Mouse (Mus musculus) adrenal gland (tissue): ENCODE results near the gene Plac8.

Experiments
- intact Hi-C: fragments of 180-260 bp; cut with DNase I; formaldehyde crosslinking; loops from one replicate; pipeline ENCODE4 v1.15.1; 2025
- long read RNA-seq, 2 experiments: library from polyadenylated mRNA; unstranded; transcript quantifications; one replicate each; pipeline ENCODE4 v2.0.0; 2020; ENCODE audit warnings: borderline replicate concordance in 1 of 2; ENCODE audit not compliant: insufficient replicate concordance in 1 of 2

The Plac8 gene
- long read RNA-seq, experiment 1, transcript Plac8-201 (5 exons, 744 nt), result major isoform, 6 of 8 reads
- long read RNA-seq, experiment 1, partial matches to known transcripts, result 1 of 8 reads
- long read RNA-seq, experiment 1, other reads (novel, unspliced or antisense), result 0 of 8 reads
- long read RNA-seq, experiment 2, transcript Plac8-201 (5 exons, 744 nt), result major isoform, 6 of 6 reads
- long read RNA-seq, experiment 2, partial matches to known transcripts, result 0 of 6 reads
- long read RNA-seq, experiment 2, other reads (novel, unspliced or antisense), result 0 of 6 reads

- intact Hi-C loops, result no loop called here
Observed at GRCm38 (mm10) chr5:100572069-100572468, at the start of gene Plac8. Plac8 (minus strand) TSS chr5:100572245.

- intact Hi-C loops, result no loop called here
Observed at GRCm38 (mm10) chr5:100620952-100621351, 48.9 kb upstream of the Plac8 start.

- intact Hi-C loops, result no loop called here
Observed at GRCm38 (mm10) chr5:100619586-100620275, 47.7 kb upstream of the Plac8 start.

- intact Hi-C loops, result no loop called here
Observed at GRCm38 (mm10) chr5:100613896-100614768, 42.1 kb upstream of the Plac8 start.

GRCm38 (mm10) chr5:100607868-100608267 is 35.8 kb upstream of the Plac8 start:
- intact Hi-C loops, result no loop called here

- intact Hi-C loops, result no loop called here
Observed at GRCm38 (mm10) chr5:100607090-100607762, 35.2 kb upstream of the Plac8 start.

- intact Hi-C loops, result no loop called here
Observed at GRCm38 (mm10) chr5:100605828-100606229, 33.8 kb upstream of the Plac8 start.

GRCm38 (mm10) chr5:100604061-100604460 is 32.0 kb upstream of the Plac8 start:
- intact Hi-C loops, result no loop called here

- intact Hi-C loops, result no loop called here
Observed at GRCm38 (mm10) chr5:100601864-100602263, 29.8 kb upstream of the Plac8 start.

- intact Hi-C loops, result no loop called here
Observed at GRCm38 (mm10) chr5:100598961-100599463, 27.0 kb upstream of the Plac8 start.

- intact Hi-C loops, result no loop called here
Observed at GRCm38 (mm10) chr5:100597886-100598485, 25.9 kb upstream of the Plac8 start.

GRCm38 (mm10) chr5:100595999-100596398 is 24.0 kb upstream of the Plac8 start:
- intact Hi-C loops, result no loop called here

GRCm38 (mm10) chr5:100594803-100595467 is 22.9 kb upstream of the Plac8 start:
- intact Hi-C loops, result no loop called here

- intact Hi-C loops, result no loop called here
Observed at GRCm38 (mm10) chr5:100590505-100590904, 18.5 kb upstream of the Plac8 start.

- intact Hi-C loops, result no loop called here
Observed at GRCm38 (mm10) chr5:100587626-100588025, 15.6 kb upstream of the Plac8 start.

- intact Hi-C loops, result no loop called here
Observed at GRCm38 (mm10) chr5:100587136-100587535, 15.1 kb upstream of the Plac8 start.

- intact Hi-C loops, result no loop called here
Observed at GRCm38 (mm10) chr5:100585657-100586056, 13.6 kb upstream of the Plac8 start.

GRCm38 (mm10) chr5:100585206-100585644 is 13.2 kb upstream of the Plac8 start:
- intact Hi-C loops, result no loop called here

- intact Hi-C loops, result no loop called here
Observed at GRCm38 (mm10) chr5:100583066-100583465, 11.0 kb upstream of the Plac8 start.

- intact Hi-C loops, result no loop called here
Observed at GRCm38 (mm10) chr5:100582435-100582826, 10.4 kb upstream of the Plac8 start.
